Mouse (Mus musculus): ENCODE data around the gene Sult2b1. TPM values are rescaled to one million over a fixed set of nuclear protein-coding genes. Genes with fewer than 3 reads are reported as not detected.
A peak's percentile ranks its signal among the peaks of the same experiment; 100 is the strongest.

Sult2b1 gene
- total and polyA plus RNA-seq, 3 experiments, result 0.17 to 0.29 TPM; not detected in 1

- dilution Hi-C loops (cut with MboI; ENCODE audit: extremely low pct_ligation_motif_present, extremely low pct_unique_long_range_greater_than_20kb, low sequenced_read_pairs), result no loop called here
- H3K4me1 ChIP-seq (ENCODE audit: control insufficient read depth in 1 of 2, insufficient read depth in 2 of 2), result peaks cover 6 to 37% of the 10 kb centered on the region in 2 experiments; a peak in 3 of 4 replicates
- no peaks in the 10 kb centered on the region for H3K27me3 ChIP-seq (replicated peaks)
- H3K9ac ChIP-seq (ENCODE audit: insufficient read depth, low read depth), result peak overlapping the region; percentile 91; the same call in 1 of the 2 replicates
- no peaks in the 10 kb centered on the region for H3K9me3 ChIP-seq (replicated peaks; ENCODE audit: low read length)
- peak overlapping the region; percentile 77 to 100 (median 92) for H3K4me3 ChIP-seq (replicated peaks in 1 of 3; ENCODE audit: low read depth in 2 of 3, low read length in 2 of 3, poor library complexity in 1 of 3)
- in situ Hi-C loops (cut with MboI; ENCODE audit: low pct_ligation_motif_present, low pct_unique_long_range_greater_than_20kb, low sequenced_read_pairs), result no loop called here
- H3K36me3 ChIP-seq (replicated peaks in 1 of 2; ENCODE audit: control insufficient read depth in 1 of 2, insufficient read depth in 1 of 2, low read length in 1 of 2), result peaks cover 47 to 64% of the 10 kb centered on the region in 2 experiments
- peak overlapping the region; percentile 89 for H3K4me2 ChIP-seq (ENCODE audit: insufficient read depth, low read depth, poor library complexity, severe bottlenecking)
- H3K27ac ChIP-seq (ENCODE audit: insufficient read depth, low read depth), result peak overlapping the region; percentile 38
- DNase-seq (ENCODE audit: extremely low read depth), result no peak
- peaks cover 47% of the 10 kb centered on the region for H3K79me2 ChIP-seq (replicated peaks; ENCODE audit: control insufficient read depth, extremely low read depth, insufficient read depth, poor library complexity, severe bottlenecking)
- TF ChIP-seq RCOR1 (conservative IDR thresholded peaks at IDR 0.05; ENCODE audit: low read depth, low read length) (no peak), MAX (IDR thresholded peaks at IDR 0.05; ENCODE audit: low read length) (0 out of 2 replicates have a peak, but pooled peaks have one; percentile 11), MAZ (IDR thresholded peaks at IDR 0.05; ENCODE audit: low read depth, low read length) (no peak)
Measured at GRCm38 (mm10) chr7:45715741-45716459, 68.6 kb downstream of the Sult2b1 start.

- in situ Hi-C loops (cut with MboI; ENCODE audit: low pct_ligation_motif_present, low pct_unique_long_range_greater_than_20kb, low sequenced_read_pairs) (no loop called here), dilution Hi-C loops (cut with MboI; ENCODE audit: extremely low pct_ligation_motif_present, extremely low pct_unique_long_range_greater_than_20kb, low sequenced_read_pairs) (no loop called here)
- Histone ChIP-seq H3K4me2 (ENCODE audit: insufficient read depth, low read depth, poor library complexity, severe bottlenecking) (peak within 1 kb of the TSS; percentile 89), H3K27me3 (replicated peaks) (no peaks in the 10 kb centered on the region), H3K36me3 (replicated peaks in 1 of 2; ENCODE audit: control insufficient read depth in 1 of 2, insufficient read depth in 1 of 2, low read length in 1 of 2) (peaks cover 45 to 65% of the 10 kb centered on the region in 2 experiments), H3K79me2 (replicated peaks; ENCODE audit: control insufficient read depth, extremely low read depth, insufficient read depth, poor library complexity, severe bottlenecking) (peaks cover 47% of the 10 kb centered on the region), H3K4me3 (replicated peaks in 1 of 3; ENCODE audit: low read depth in 2 of 3, low read length in 2 of 3, poor library complexity in 1 of 3) (peak within 1 kb of the TSS; percentile 84 to 100 (median 92)), H3K4me1 (ENCODE audit: control insufficient read depth in 1 of 2, insufficient read depth in 2 of 2) (peaks cover 5 to 30% of the 10 kb centered on the region in 2 experiments; a peak in 3 of 4 replicates), H3K9me3 (replicated peaks; ENCODE audit: low read length) (no peaks in the 10 kb centered on the region), H3K9ac (ENCODE audit: insufficient read depth, low read depth) (peak within 1 kb of the TSS; percentile 91), H3K27ac (ENCODE audit: insufficient read depth, low read depth) (peak within 1 kb of the TSS; percentile 38)
- peak; percentile 97 for DNase-seq (ENCODE audit: extremely low read depth)
- no peak; the same call in 1 of the 2 replicates for TF ChIP-seq MAX (IDR thresholded peaks at IDR 0.05; ENCODE audit: low read length)
- no peak for TF ChIP-seq UBTF (IDR thresholded peaks at IDR 0.05; ENCODE audit: low read depth, low read length)
- no peak for TF ChIP-seq TBP (conservative IDR thresholded peaks at IDR 0.05; ENCODE audit: low read depth, low read length)
- peak; percentile 93 for TF ChIP-seq CHD2 (IDR thresholded peaks at IDR 0.05; ENCODE audit: low read length)
- no peak for TF ChIP-seq ZMIZ1 (IDR thresholded peaks at IDR 0.05; ENCODE audit: low read depth, low read length)
- no peak for TF ChIP-seq JUND (conservative IDR thresholded peaks at IDR 0.05; ENCODE audit: low read depth, low read length)
- no peak for TF ChIP-seq MEF2A (IDR thresholded peaks at IDR 0.05; ENCODE audit: borderline replicate concordance, low read depth, low read length)
- no peak for TF ChIP-seq MAFK (IDR thresholded peaks at IDR 0.05; ENCODE audit: insufficient replicate concordance, low read length)
- TF ChIP-seq ZKSCAN1 (IDR thresholded peaks at IDR 0.05; ENCODE audit: borderline replicate concordance, low read depth, low read length), result no peak
- peak; percentile 76 for TF ChIP-seq POLR2A (IDR thresholded peaks at IDR 0.05; ENCODE audit: low read depth, low read length)
- TF ChIP-seq HCFC1 (IDR thresholded peaks at IDR 0.05; ENCODE audit: low read depth, low read length), result peak; percentile 92
- TF ChIP-seq BHLHE40 (IDR thresholded peaks at IDR 0.05; ENCODE audit: low read depth, low read length), result peak; percentile 28; the same call in 1 of the 2 replicates
- no peak for TF ChIP-seq JUN (IDR thresholded peaks at IDR 0.05; ENCODE audit: insufficient read depth, low read depth, low read length)
- TF ChIP-seq RAD21 (IDR thresholded peaks at IDR 0.05; ENCODE audit: low read depth, low read length), result no peak
- no peak for TF ChIP-seq CTCF (conservative IDR thresholded peaks at IDR 0.05 in 1 of 2, IDR thresholded peaks at IDR 0.05 in 1 of 2; ENCODE audit: low read depth in 2 of 2, low read length in 2 of 2)
- TF ChIP-seq USF2 (conservative IDR thresholded peaks at IDR 0.05; ENCODE audit: low read depth, low read length), result no peak
- TF ChIP-seq NELFE (IDR thresholded peaks at IDR 0.05; ENCODE audit: low read depth, low read length), result peak; percentile 62
- TF ChIP-seq NRF1 (IDR thresholded peaks at IDR 0.05; ENCODE audit: low read depth, low read length), result peak; percentile 84
- TF ChIP-seq ELF1 (IDR thresholded peaks at IDR 0.05; ENCODE audit: low read depth, low read length), result peak; percentile 77
- 0 out of 2 replicates have a peak, but pooled peaks have one; percentile 25 for TF ChIP-seq MYC (IDR thresholded peaks at IDR 0.05; ENCODE audit: low read depth, low read length)
- TF ChIP-seq MXI1 (IDR thresholded peaks at IDR 0.05; ENCODE audit: low read depth, low read length), result peak; percentile 79
- TF ChIP-seq PAX5 (IDR thresholded peaks at IDR 0.05; ENCODE audit: low read length), result no peak
- no peak for TF ChIP-seq SMC3 (IDR thresholded peaks at IDR 0.05; ENCODE audit: low read depth, low read length)
- TF ChIP-seq E2F4 (IDR thresholded peaks at IDR 0.05; ENCODE audit: insufficient replicate concordance, low read depth, low read length), result 0 out of 2 replicates have a peak, but pooled peaks have one; percentile 28
- TF ChIP-seq IRF4 (IDR thresholded peaks at IDR 0.05; ENCODE audit: low read depth, low read length), result peak; percentile 30; the same call in 1 of the 2 replicates
- no peak for TF ChIP-seq USF1 (IDR thresholded peaks at IDR 0.05; ENCODE audit: low read depth, low read length)
- TF ChIP-seq CHD1 (IDR thresholded peaks at IDR 0.05; ENCODE audit: low read depth, low read length), result 0 out of 2 replicates have a peak, but pooled peaks have one; percentile 52
- no peak for TF ChIP-seq EP300 (IDR thresholded peaks at IDR 0.05; ENCODE audit: low read length)
Measured at GRCm38 (mm10) chr7:45715090-45715708, 69.3 kb downstream of the Sult2b1 start, which contains the start of gene Rpl18. Gene Rpl18, plus strand, starts transcription at chr7:45715457.

All from CH12.LX (cell line).